Mouse (Mus musculus) forebrain, embryonic 11.5 days (tissue): Measurements from ENCODE around the gene Scyl1. TPM values are rescaled to one million over a fixed set of nuclear protein-coding genes. Genes with fewer than 3 reads are reported as not detected.
A peak's percentile ranks its signal among the peaks of the same experiment; 100 is the strongest.

ENCODE experiments used
- ATAC-seq: fragments of 200-750 bp; cut with Nextera tagmentation; replicated peaks from 2 replicates; pipeline ENCODE4 v1.8.0; 2017; ENCODE audit warnings: moderate TSS enrichment; ENCODE audit not compliant: low FRiP score
- DNase-seq: peaks from one replicate; pipeline ENCODE4 v3.0.0-alpha.2; 2017; ENCODE audit warnings: low spot score
- H3K27ac ChIP-seq: fragments of 300-500 bp; sonication (generic); 2 replicates; pipeline ENCODE4 v1.5.1; 2014; ENCODE audit warnings: low read depth, low read length
- H3K27me3 ChIP-seq: fragments of 300-500 bp; sonication (generic); 2 replicates; pipeline ENCODE4 v1.6.1; 2014; ENCODE audit warnings: mild to moderate bottlenecking, low read length, mixed read lengths; ENCODE audit not compliant: control insufficient read depth, insufficient read depth
- H3K36me3 ChIP-seq: fragments of 300-500 bp; sonication (generic); 2 replicates; pipeline ENCODE4 v1.6.1; 2014; ENCODE audit warnings: mild to moderate bottlenecking, low read length, moderate library complexity, mixed read lengths; ENCODE audit not compliant: control insufficient read depth, insufficient read depth
- H3K4me1 ChIP-seq: fragments of 300-500 bp; sonication (generic); replicated peaks from 2 replicates; pipeline ENCODE4 v1.6.1; 2014; ENCODE audit warnings: low read length, mixed read lengths; ENCODE audit not compliant: control insufficient read depth, insufficient read depth
- H3K4me2 ChIP-seq: fragments of 300-500 bp; sonication (generic); 2 replicates; pipeline ENCODE4 v1.6.1; 2014; ENCODE audit warnings: low read depth, mild to moderate bottlenecking, low read length, moderate library complexity, mixed read lengths; ENCODE audit not compliant: severe bottlenecking
- H3K4me3 ChIP-seq: fragments of 300-500 bp; sonication (generic); 2 replicates; pipeline ENCODE4 v1.5.1; 2014; ENCODE audit warnings: low read depth, low read length
- H3K9ac ChIP-seq: fragments of 300-500 bp; sonication (generic); 2 replicates; pipeline ENCODE4 v1.6.1; 2014; ENCODE audit warnings: low read length
- H3K9me3 ChIP-seq: fragments of 300-500 bp; sonication (generic); 2 replicates; pipeline ENCODE4 v1.6.1; 2016; ENCODE audit warnings: low read length, mixed read lengths; ENCODE audit not compliant: control insufficient read depth
- WGBS: fragments of 180-500 bp; shearing (Covaris S2); extraction: QIAGEN DNeasy Blood & Tissue Kit; methylation state at CpG from one replicate; pipeline ENCODE4 v1.1.7; 2014; 5-methylcytosine and 5-hydroxymethylcytosine counted together
- polyA plus RNA-seq: library from polyadenylated mRNA; unstranded; fragments of >200 nt; fragmentation: Nextera tagmentation; extraction: Ambion mirVana; gene quantifications from 2 replicates; pipeline ENCODE4 v1.2.1, GENCODE M21; 2014

Scyl1 gene
- polyA plus RNA-seq, 1 experiment from 2014 or later = 65.2 TPM

GRCm38 (mm10) chr19:5725029-5725707 lies 46.1 kb downstream of the Scyl1 start:
- ATAC-seq (no peak), DNase-seq (no peak)
- peak overlapping the region; percentile 25 for H3K4me3 ChIP-seq
- H3K27me3 ChIP-seq = no peaks in the 10 kb centered on the region
- H3K9me3 ChIP-seq = no peaks in the 10 kb centered on the region
- H3K9ac ChIP-seq = no peak overlapping the region
- peaks cover 23% of the 10 kb centered on the region; the same call in 1 of the 2 replicates for H3K4me1 ChIP-seq
- peaks cover 6% of the 10 kb centered on the region for H3K36me3 ChIP-seq
- 80% methylated on average over 12 of the region's 12 CpGs for WGBS
- H3K4me2 ChIP-seq = peak overlapping the region; percentile 24; the same call in 1 of the 2 replicates
- H3K27ac ChIP-seq = no peak overlapping the region

- 80% methylated on average over 7 of the region's 7 CpGs for WGBS
- Histone ChIP-seq H3K9me3 (no peaks in the 10 kb centered on the region), H3K36me3 (peaks cover 8% of the 10 kb centered on the region), H3K4me3 (no peak overlapping the region), H3K27me3 (no peaks in the 10 kb centered on the region), H3K4me2 (0 out of 2 replicates have a peak overlapping the region, but pooled peaks have one; percentile 15), H3K9ac (no peak overlapping the region), H3K27ac (no peak overlapping the region), H3K4me1 (peaks cover 19% of the 10 kb centered on the region; the same call in 1 of the 2 replicates)
- ATAC-seq (no peak), DNase-seq (no peak)
These were observed 46.7 kb downstream of the Scyl1 start for GRCm38 (mm10) chr19:5724549-5724941.

- no peak for ATAC-seq
- H3K4me3 ChIP-seq = no peak overlapping the region
- no peaks in the 10 kb centered on the region for H3K9me3 ChIP-seq
- no peaks in the 10 kb centered on the region for H3K27me3 ChIP-seq
- 0 out of 2 replicates have a peak overlapping the region, but pooled peaks have one; percentile 15 for H3K4me2 ChIP-seq
- peaks cover 8% of the 10 kb centered on the region for H3K36me3 ChIP-seq
- H3K9ac ChIP-seq = peak overlapping the region; percentile 3; the same call in 1 of the 2 replicates
- H3K27ac ChIP-seq = no peak overlapping the region
- 77% methylated on average over 4 of the region's 4 CpGs for WGBS
- DNase-seq = no peak
- peaks cover 19% of the 10 kb centered on the region; the same call in 1 of the 2 replicates for H3K4me1 ChIP-seq
These were observed 47.2 kb downstream of the Scyl1 start for GRCm38 (mm10) chr19:5723934-5724548.

- ATAC-seq = no peak
- Histone ChIP-seq H3K27ac (no peak overlapping the region), H3K27me3 (no peaks in the 10 kb centered on the region), H3K9me3 (no peaks in the 10 kb centered on the region), H3K4me1 (peaks cover 12% of the 10 kb centered on the region; the same call in 1 of the 2 replicates), H3K9ac (no peak overlapping the region), H3K4me2 (no peak overlapping the region), H3K36me3 (peaks cover 8% of the 10 kb centered on the region), H3K4me3 (no peak overlapping the region)
- no peak for DNase-seq
- 88% methylated on average over 7 of the region's 7 CpGs for WGBS
These were observed 48.3 kb downstream of the Scyl1 start for GRCm38 (mm10) chr19:5722848-5723425.

- no peak overlapping the region for H3K27ac ChIP-seq
- ATAC-seq (no peak), DNase-seq (no peak)
- no peaks in the 10 kb centered on the region for H3K9me3 ChIP-seq
- H3K27me3 ChIP-seq = no peaks in the 10 kb centered on the region
- H3K36me3 ChIP-seq = peaks cover 8% of the 10 kb centered on the region
- H3K4me2 ChIP-seq = no peak overlapping the region
- H3K4me3 ChIP-seq = no peak overlapping the region
- 95% methylated on average over 6 of the region's 6 CpGs for WGBS
- H3K9ac ChIP-seq = no peak overlapping the region
- H3K4me1 ChIP-seq = peaks cover 7% of the 10 kb centered on the region; the same call in 1 of the 2 replicates
These were observed 50.0 kb downstream of the Scyl1 start for GRCm38 (mm10) chr19:5721233-5721632.

GRCm38 (mm10) chr19:5716955-5717354 lies 54.3 kb downstream of the Scyl1 start:
- Histone ChIP-seq H3K4me2 (no peak overlapping the region), H3K27ac (no peak overlapping the region), H3K27me3 (no peaks in the 10 kb centered on the region), H3K9me3 (no peaks in the 10 kb centered on the region), H3K9ac (no peak overlapping the region; the same call in 1 of the 2 replicates), H3K4me1 (peaks cover 6% of the 10 kb centered on the region; the same call in 1 of the 2 replicates), H3K36me3 (peaks cover 8% of the 10 kb centered on the region), H3K4me3 (no peak overlapping the region)
- ATAC-seq = no peak
- no peak for DNase-seq
- WGBS = 64% methylated on average over 10 of the region's 10 CpGs

GRCm38 (mm10) chr19:5715793-5716688 lies 55.2 kb downstream of the Scyl1 start:
- peaks cover 6% of the 10 kb centered on the region; the same call in 1 of the 2 replicates for H3K4me1 ChIP-seq
- H3K9me3 ChIP-seq = no peaks in the 10 kb centered on the region
- WGBS = 12% methylated on average over 43 of the region's 43 CpGs
- H3K4me2 ChIP-seq = peak overlapping the region; percentile 42; the same call in 1 of the 2 replicates
- H3K36me3 ChIP-seq = peaks cover 8% of the 10 kb centered on the region
- DNase-seq (peak; percentile 71), ATAC-seq (peak; percentile 78)
- peak overlapping the region; percentile 29; the same call in 1 of the 2 replicates for H3K9ac ChIP-seq
- peak overlapping the region; percentile 15; the same call in 1 of the 2 replicates for H3K4me3 ChIP-seq
- no peak overlapping the region for H3K27ac ChIP-seq
- no peaks in the 10 kb centered on the region for H3K27me3 ChIP-seq

GRCm38 (mm10) chr19:5713730-5714129 lies 57.5 kb downstream of the Scyl1 start:
- no peak overlapping the region for H3K4me3 ChIP-seq
- no peaks in the 10 kb centered on the region for H3K27me3 ChIP-seq
- DNase-seq (no peak), ATAC-seq (no peak)
- H3K36me3 ChIP-seq = no peaks in the 10 kb centered on the region; the same call in 1 of the 2 replicates
- WGBS = 2% methylated on average over 2 of the region's 2 CpGs
- no peak overlapping the region for H3K27ac ChIP-seq
- H3K4me2 ChIP-seq = no peak overlapping the region
- no peaks in the 10 kb centered on the region for H3K9me3 ChIP-seq
- H3K9ac ChIP-seq = no peak overlapping the region
- peaks cover 6% of the 10 kb centered on the region; the same call in 1 of the 2 replicates for H3K4me1 ChIP-seq
